Mouse (Mus musculus) liver, adult 2 months (tissue): Measurements from ENCODE around the gene Iqsec3. TPM values are rescaled to one million over a fixed set of nuclear protein-coding genes. Genes with fewer than 3 reads are reported as not detected.

Experiments used
- DNase-seq: peaks from one replicate; pipeline ENCODE4 v3.0.0-alpha.2; 2011; ENCODE audit warnings: low read depth, low spot score; ENCODE audit errors: extremely low read depth
- H3K27ac ChIP-seq: fragments of 200-500 bp; replicated peaks from 2 replicates; pipeline ENCODE4 v1.5.1; 2012; ENCODE audit warnings: low read depth, mild to moderate bottlenecking, control low read depth, inconsistent platforms, low read length; ENCODE audit not compliant: insufficient read depth
- H3K27me3 ChIP-seq: fragments of 200-500 bp; 2 replicates; pipeline ENCODE4 v1.6.1; 2012; ENCODE audit warnings: mild to moderate bottlenecking, moderate library complexity, low read length, inconsistent platforms; ENCODE audit not compliant: control insufficient read depth, insufficient read depth
- H3K36me3 ChIP-seq: fragments of 200-500 bp; 2 replicates; pipeline ENCODE4 v1.6.1; 2012; ENCODE audit warnings: low read length, inconsistent platforms; ENCODE audit not compliant: control insufficient read depth, insufficient read depth
- H3K4me1 ChIP-seq: fragments of 200-500 bp; 2 replicates; pipeline ENCODE4 v1.6.1; 2011; ENCODE audit warnings: low read length; ENCODE audit not compliant: control insufficient read depth, insufficient read depth
- H3K4me3 ChIP-seq: fragments of 200-500 bp; 2 replicates; pipeline ENCODE4 v1.5.1; 2011; ENCODE audit warnings: low read depth, mild to moderate bottlenecking, control low read depth, low read length, moderate library complexity; ENCODE audit not compliant: insufficient read depth
- H3K79me2 ChIP-seq: fragments of 200-500 bp; 2 replicates; pipeline ENCODE4 v1.6.1; 2012; ENCODE audit warnings: inconsistent platforms, mild to moderate bottlenecking, low read length, moderate library complexity; ENCODE audit not compliant: control insufficient read depth, insufficient read depth
- H3K9ac ChIP-seq: fragments of 200-500 bp; 2 replicates; pipeline ENCODE4 v1.6.1; 2012; ENCODE audit warnings: low read depth, mild to moderate bottlenecking, control low read depth, inconsistent platforms, low read length
- CTCF ChIP-seq: fragments of 200-500 bp; IDR thresholded peaks from 2 replicates; pipeline ENCODE4 v1.5.1; 2011; ENCODE audit warnings: low read depth, low read length, control low read depth
- POLR2A ChIP-seq: fragments of 200-500 bp; IDR thresholded peaks from 2 replicates; pipeline ENCODE4 v1.6.1; 2011; ENCODE audit warnings: low read length, control low read depth; ENCODE audit not compliant: insufficient read depth; ENCODE audit errors: extremely low read depth
- WGBS: fragments of 180-500 bp; shearing (Covaris S2); methylation state at CpG from one replicate; pipeline ENCODE4 v1.1.7; 2018; 5-methylcytosine and 5-hydroxymethylcytosine counted together
- polyA plus RNA-seq: library from polyadenylated mRNA; depleted of rRNA; stranded (reverse); fragments of >200 nt; gene quantifications from 2 replicates; pipeline ENCODE4 v1.2.3, GENCODE M21; 2012
- total RNA-seq: library from RNA; depleted of rRNA; stranded (reverse); fragments of >200 nt; gene quantifications from 2 replicates; pipeline ENCODE4 v1.2.3, GENCODE M21; 2014

The Iqsec3 gene
- total and polyA plus RNA-seq, 2 experiments, result not detected

GRCm38 (mm10) chr6:121495606-121496005, 22.1 kb upstream of the Iqsec3 start:
- Histone ChIP-seq H3K4me3 (no peak overlapping the region), H3K27me3 (no peaks in the 10 kb centered on the region), H3K79me2 (no peaks in the 10 kb centered on the region), H3K27ac (no peak overlapping the region), H3K36me3 (no peaks in the 10 kb centered on the region), H3K4me1 (no peaks in the 10 kb centered on the region), H3K9ac (no peak overlapping the region)
- WGBS, result 72% methylated on average over 7 of the region's 7 CpGs
- no peak for DNase-seq
- no peak for TF ChIP-seq CTCF
- no peak for TF ChIP-seq POLR2A

- H3K79me2 ChIP-seq, result no peaks in the 10 kb centered on the region
- H3K27me3 ChIP-seq, result no peaks in the 10 kb centered on the region
- WGBS, result 96% methylated on average over 1 of the region's 1 CpGs
- no peak overlapping the region for H3K9ac ChIP-seq
- no peak overlapping the region for H3K27ac ChIP-seq
- DNase-seq, result no peak
- no peaks in the 10 kb centered on the region for H3K4me1 ChIP-seq
- no peak overlapping the region for H3K4me3 ChIP-seq
- TF ChIP-seq CTCF (no peak), POLR2A (no peak)
- H3K36me3 ChIP-seq, result no peaks in the 10 kb centered on the region
These were observed 21.5 kb upstream of the Iqsec3 start for GRCm38 (mm10) chr6:121495026-121495425.

- TF ChIP-seq CTCF, result no peak
- TF ChIP-seq POLR2A, result no peak
- Histone ChIP-seq H3K36me3 (no peaks in the 10 kb centered on the region), H3K9ac (no peak overlapping the region), H3K4me3 (no peak overlapping the region), H3K27me3 (no peaks in the 10 kb centered on the region), H3K4me1 (no peaks in the 10 kb centered on the region), H3K79me2 (no peaks in the 10 kb centered on the region), H3K27ac (no peak overlapping the region)
- WGBS, result 69% methylated on average over 4 of the region's 4 CpGs
- DNase-seq, result no peak
These were observed 20.8 kb upstream of the Iqsec3 start for GRCm38 (mm10) chr6:121494319-121494718.

GRCm38 (mm10) chr6:121491339-121491738, 17.9 kb upstream of the Iqsec3 start:
- Histone ChIP-seq H3K27ac (no peak overlapping the region), H3K4me1 (no peaks in the 10 kb centered on the region), H3K4me3 (no peak overlapping the region), H3K9ac (no peak overlapping the region), H3K27me3 (no peaks in the 10 kb centered on the region), H3K36me3 (no peaks in the 10 kb centered on the region), H3K79me2 (no peaks in the 10 kb centered on the region)
- no peak for TF ChIP-seq POLR2A
- no peak for TF ChIP-seq CTCF
- 84% methylated on average over 5 of the region's 5 CpGs for WGBS
- no peak for DNase-seq

- Histone ChIP-seq H3K9ac (no peak overlapping the region), H3K4me1 (no peaks in the 10 kb centered on the region), H3K79me2 (no peaks in the 10 kb centered on the region), H3K27ac (no peak overlapping the region), H3K4me3 (no peak overlapping the region), H3K36me3 (no peaks in the 10 kb centered on the region), H3K27me3 (0 out of 2 replicates have a peak, but pooled peaks cover 5% of the 10 kb centered on the region)
- TF ChIP-seq CTCF, result no peak
- no peak for TF ChIP-seq POLR2A
- DNase-seq, result no peak
- WGBS, result 38% methylated on average over 5 of the region's 5 CpGs
These were observed 1.2 kb downstream of the Iqsec3 start for GRCm38 (mm10) chr6:121472273-121472672.

GRCm38 (mm10) chr6:121468235-121468634, 5.2 kb downstream of the Iqsec3 start:
- Histone ChIP-seq H3K4me1 (no peaks in the 10 kb centered on the region), H3K4me3 (no peak overlapping the region), H3K27me3 (0 out of 2 replicates have a peak, but pooled peaks cover under 1% of the 10 kb centered on the region), H3K9ac (no peak overlapping the region), H3K27ac (no peak overlapping the region), H3K79me2 (no peaks in the 10 kb centered on the region), H3K36me3 (no peaks in the 10 kb centered on the region)
- no peak for DNase-seq
- TF ChIP-seq CTCF, result no peak
